Mouse (Mus musculus) liver, embryonic 14.5 days (tissue): ENCODE results near the gene Nkd2.

ENCODE experiments used
- CTCF ChIP-seq: IDR thresholded peaks from 2 replicates; pipeline ENCODE4 v1.5.1; 2016; ENCODE audit warnings: antibody characterized with exemption, low read depth, control low read depth
- EP300 ChIP-seq: IDR thresholded peaks from 2 replicates; pipeline ENCODE4 v1.6.1; 2016; ENCODE audit warnings: antibody characterized with exemption, low read depth

- TF ChIP-seq CTCF (no peak), EP300 (no peak)
These were observed 7.7 kb downstream of the Nkd2 start for GRCm38 (mm10) chr13:73839740-73840139.
